Mouse (Mus musculus) stomach, postnatal 0 days (tissue): ENCODE measurements around the gene Cyp4a29.

Experiments
- CTCF ChIP-seq: IDR thresholded peaks from 2 replicates; pipeline ENCODE4 v1.5.1; 2016; ENCODE audit warnings: antibody characterized with exemption, low read depth, mild to moderate bottlenecking, moderate library complexity
- EP300 ChIP-seq: optimal IDR thresholded peaks from 2 replicates; pipeline ENCODE3; 2016; ENCODE audit warnings: antibody characterized with exemption

DNA sequence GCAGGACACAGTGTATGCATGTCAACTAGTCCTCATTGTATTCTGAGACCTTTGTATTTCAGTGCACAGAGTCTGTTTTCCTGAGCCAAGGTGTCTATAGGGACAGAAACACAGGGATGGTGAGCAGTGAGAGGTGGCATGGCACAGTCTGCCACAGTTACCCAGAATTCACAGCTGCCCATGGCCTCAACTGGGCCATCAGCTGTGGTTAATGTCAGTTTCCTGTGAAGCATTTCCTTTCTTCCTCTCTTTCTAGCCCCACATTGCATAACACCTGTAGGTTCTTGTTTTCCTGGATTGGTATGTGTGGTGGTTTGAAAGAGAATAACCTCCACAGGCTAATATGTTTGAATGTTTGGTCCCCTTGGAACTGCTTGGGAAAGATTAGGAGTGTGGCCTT is 38.5 kb downstream of the Cyp4a29 start:
- TF ChIP-seq CTCF (no peak), EP300 (no peak)
